Mouse (Mus musculus) embryonic facial prominence, embryonic 14.5 days (tissue): ENCODE measurements around the gene Gm49721. TPM values are rescaled to one million over a fixed set of nuclear protein-coding genes. Genes with fewer than 3 reads are reported as not detected.
"Not testable (repeated sequence)": the region's sequence is repeated elsewhere in the genome, so short reads cannot be mapped to it uniquely, and the experiment has no call there.

Experiments used
- ATAC-seq: fragments of 200-750 bp; cut with Nextera tagmentation; 2 replicates; pipeline ENCODE4 v1.8.0; 2017; ENCODE audit warnings: low read depth, moderate number of reproducible peaks, moderate TSS enrichment
- DNase-seq: peaks from one replicate; pipeline ENCODE4 v3.0.0-alpha.2; 2015; ENCODE audit warnings: low spot score
- H3K27ac ChIP-seq: fragments of 300-500 bp; sonication (generic); replicated peaks from 2 replicates; pipeline ENCODE4 v1.5.1; 2014; ENCODE audit warnings: low read depth, mild to moderate bottlenecking, low read length, moderate library complexity
- H3K27me3 ChIP-seq: fragments of 300-500 bp; sonication (generic); replicated peaks from 2 replicates; pipeline ENCODE4 v1.6.1; 2014; ENCODE audit warnings: low read length; ENCODE audit not compliant: control insufficient read depth, insufficient read depth
- H3K36me3 ChIP-seq: fragments of 300-500 bp; sonication (generic); 2 replicates; pipeline ENCODE4 v1.6.1; 2014; ENCODE audit warnings: low read length, mixed read lengths; ENCODE audit not compliant: control insufficient read depth, insufficient read depth
- H3K4me1 ChIP-seq: fragments of 300-500 bp; sonication (generic); 2 replicates; pipeline ENCODE4 v1.6.1; 2014; ENCODE audit warnings: antibody characterized with exemption, low read length; ENCODE audit not compliant: control insufficient read depth, insufficient read depth
- H3K4me2 ChIP-seq: fragments of 300-500 bp; sonication (generic); 2 replicates; pipeline ENCODE4 v1.6.1; 2014; ENCODE audit warnings: low read depth, mild to moderate bottlenecking, low read length, moderate library complexity, mixed read lengths
- H3K4me3 ChIP-seq: fragments of 300-500 bp; sonication (generic); 2 replicates; pipeline ENCODE4 v1.5.1; 2014; ENCODE audit warnings: low read depth, mild to moderate bottlenecking, low read length
- H3K9ac ChIP-seq: fragments of 300-500 bp; sonication (generic); 2 replicates; pipeline ENCODE4 v1.6.1; 2014; ENCODE audit warnings: low read depth, mild to moderate bottlenecking, low read length, moderate library complexity, mixed read lengths
- H3K9me3 ChIP-seq: fragments of 300-500 bp; sonication (generic); 2 replicates; pipeline ENCODE4 v1.6.1; 2016; ENCODE audit warnings: low read length; ENCODE audit not compliant: control insufficient read depth
- WGBS: fragments of 180-500 bp; shearing (Covaris S2); extraction: QIAGEN DNeasy Blood & Tissue Kit; methylation state at CpG from one replicate; pipeline ENCODE4 v1.1.7; 2014; 5-methylcytosine and 5-hydroxymethylcytosine counted together
- polyA plus RNA-seq: library from polyadenylated mRNA; unstranded; fragments of >200 nt; fragmentation: Nextera tagmentation; extraction: Ambion mirVana; gene quantifications from 2 replicates; pipeline ENCODE4 v1.2.1, GENCODE M21; 2014

The Gm49721 gene
- polyA plus RNA-seq, 1 experiment from 2014 or later = 0.10 TPM

- H3K9me3 ChIP-seq, H3K9ac ChIP-seq, H3K4me3 ChIP-seq, DNase-seq, ATAC-seq, H3K27me3 ChIP-seq, H3K4me1 ChIP-seq, H3K36me3 ChIP-seq, H3K27ac ChIP-seq, H3K4me2 ChIP-seq: not testable (repeated sequence)
- no CpG with 5 or more reads among the region's 5 CpGs for WGBS
Measured at GRCm38 (mm10) chr17:7084523-7084922, 105.8 kb downstream of the Gm49721 start.

- H3K27me3 ChIP-seq, H3K36me3 ChIP-seq, ATAC-seq, H3K4me1 ChIP-seq, H3K27ac ChIP-seq, H3K4me3 ChIP-seq, DNase-seq, H3K9me3 ChIP-seq, H3K9ac ChIP-seq, H3K4me2 ChIP-seq: not testable (repeated sequence)
- no CpG with 5 or more reads among the region's 12 CpGs for WGBS
Measured at GRCm38 (mm10) chr17:7085469-7086168, 106.9 kb downstream of the Gm49721 start.

GRCm38 (mm10) chr17:7086836-7087235, 108.1 kb downstream of the Gm49721 start:
- ATAC-seq = not testable (repeated sequence)

More at GRCm38 (mm10) chr17:7086836-7087235, 108.1 kb downstream of the Gm49721 start:
- WGBS = 71% methylated on average over 6 of the region's 8 CpGs
- not testable (repeated sequence) for H3K27me3 ChIP-seq, DNase-seq, H3K9me3 ChIP-seq, H3K4me1 ChIP-seq, H3K4me3 ChIP-seq, H3K4me2 ChIP-seq, H3K27ac ChIP-seq, H3K9ac ChIP-seq, H3K36me3 ChIP-seq

Other genes starting within 250 kb of the Gm49721 start
- gene Ezr, start 196.1 kb upstream of the Gm49721 start, polyA plus RNA-seq = 57.8 and 59.1 TPM in 2 replicates
- 43.2 and 44.6 TPM in 2 replicates for gene Rsph3b, start 30.2 kb upstream of the Gm49721 start, polyA plus RNA-seq
- 45.9 and 48.1 TPM in 2 replicates for gene Tagap1, start 17.7 kb upstream of the Gm49721 start, polyA plus RNA-seq
- gene Rnaset2b, start 8.3 kb upstream of the Gm49721 start, polyA plus RNA-seq = 183 and 184 TPM in 2 replicates
- gene Gm1604a, start 46.7 kb downstream of the Gm49721 start, polyA plus RNA-seq = not detected in 2 replicates
- 14.0 and 16.9 TPM in 2 replicates for gene Rps6ka2, start 191.2 kb downstream of the Gm49721 start, polyA plus RNA-seq